Mouse (Mus musculus) intestine, embryonic 16.5 days (tissue): ENCODE measurements at regions not wholly inside any gene's neighbourhood (a gene's known extent, or its start where the extent isn't known, plus 50 kb on each side); places are given as distances from the start of the nearest gene placed in this dataset.
A peak's percentile ranks its signal among the peaks of the same experiment; 100 is the strongest.

Source experiments
- ATAC-seq: fragments of 200-750 bp; cut with Nextera tagmentation; 2 replicates; pipeline ENCODE4 v1.8.0; 2017; ENCODE audit warnings: moderate TSS enrichment, moderate library complexity
- H3K27ac ChIP-seq: fragments of 300-500 bp; sonication (generic); 2 replicates; pipeline ENCODE4 v1.5.1; 2014; ENCODE audit warnings: mild to moderate bottlenecking, low read length
- H3K27me3 ChIP-seq: fragments of 300-500 bp; sonication (generic); replicated peaks from 2 replicates; pipeline ENCODE4 v1.6.1; 2014; ENCODE audit warnings: low read length, control low read depth, mixed read lengths; ENCODE audit not compliant: control insufficient read depth, insufficient read depth
- H3K36me3 ChIP-seq: fragments of 300-500 bp; sonication (generic); 2 replicates; pipeline ENCODE4 v1.6.1; 2014; ENCODE audit warnings: low read length, control low read depth; ENCODE audit not compliant: control insufficient read depth, insufficient read depth
- H3K4me1 ChIP-seq: fragments of 300-500 bp; sonication (generic); 2 replicates; pipeline ENCODE4 v1.6.1; 2014; ENCODE audit warnings: low read length, control low read depth, mixed read lengths; ENCODE audit not compliant: control insufficient read depth, insufficient read depth
- H3K4me2 ChIP-seq: fragments of 300-500 bp; sonication (generic); 2 replicates; pipeline ENCODE4 v1.6.1; 2014; ENCODE audit warnings: low read depth, low read length, control low read depth
- H3K4me3 ChIP-seq: fragments of 300-500 bp; sonication (generic); 2 replicates; pipeline ENCODE4 v1.5.1; 2014; ENCODE audit warnings: mild to moderate bottlenecking, low read length
- H3K9ac ChIP-seq: fragments of 300-500 bp; sonication (generic); 2 replicates; pipeline ENCODE4 v1.6.1; 2014; ENCODE audit warnings: low read depth, low read length
- H3K9me3 ChIP-seq: fragments of 300-500 bp; sonication (generic); 2 replicates; pipeline ENCODE4 v1.6.1; 2016; ENCODE audit warnings: low read length, control low read depth; ENCODE audit not compliant: control insufficient read depth
- WGBS: fragments of 180-500 bp; shearing (Covaris S2); extraction: QIAGEN DNeasy Blood & Tissue Kit; methylation state at CpG from one replicate; pipeline ENCODE4 v1.1.7; 2014; 5-methylcytosine and 5-hydroxymethylcytosine counted together

- Histone ChIP-seq H3K4me3 (no peak overlapping the region), H3K27ac (no peak overlapping the region), H3K4me1 (peaks cover 5% of the 10 kb centered on the region), H3K4me2 (peak overlapping the region; percentile 35; the same call in 1 of the 2 replicates), H3K9me3 (no peaks in the 10 kb centered on the region), H3K36me3 (no peaks in the 10 kb centered on the region), H3K9ac (peak overlapping the region; percentile 33; the same call in 1 of the 2 replicates), H3K27me3 (no peaks in the 10 kb centered on the region)
- ATAC-seq = peak; percentile 49
- WGBS = 34% methylated on average over 9 of the region's 9 CpGs
Observed at GRCm38 (mm10) chr10:42072758-42073157, 54.5 kb upstream of the Armc2 start.

GRCm38 (mm10) chr10:42072131-42072530, 53.9 kb upstream of the Armc2 start:
- H3K4me1 ChIP-seq = peaks cover 5% of the 10 kb centered on the region
- H3K27me3 ChIP-seq = no peaks in the 10 kb centered on the region
- H3K4me3 ChIP-seq = no peak overlapping the region
- H3K36me3 ChIP-seq = no peaks in the 10 kb centered on the region
- whole genome bisulfite sequencing = 45% methylated on average over 3 of the region's 3 CpGs
- no peak overlapping the region for H3K27ac ChIP-seq
- ATAC-seq = 0 out of 2 replicates have a peak, but pooled peaks have one; percentile 23
- no peaks in the 10 kb centered on the region for H3K9me3 ChIP-seq
- H3K9ac ChIP-seq = no peak overlapping the region
- H3K4me2 ChIP-seq = no peak overlapping the region

- Histone ChIP-seq H3K36me3 (no peaks in the 10 kb centered on the region), H3K4me2 (no peak overlapping the region), H3K4me3 (no peak overlapping the region), H3K9me3 (no peaks in the 10 kb centered on the region), H3K4me1 (peaks cover 5% of the 10 kb centered on the region), H3K27ac (no peak overlapping the region), H3K9ac (no peak overlapping the region), H3K27me3 (no peaks in the 10 kb centered on the region)
- WGBS = 52% methylated on average over 8 of the region's 8 CpGs
- no peak for ATAC-seq
Observed at GRCm38 (mm10) chr10:42071404-42072024, 53.3 kb upstream of the Armc2 start.

DNA sequence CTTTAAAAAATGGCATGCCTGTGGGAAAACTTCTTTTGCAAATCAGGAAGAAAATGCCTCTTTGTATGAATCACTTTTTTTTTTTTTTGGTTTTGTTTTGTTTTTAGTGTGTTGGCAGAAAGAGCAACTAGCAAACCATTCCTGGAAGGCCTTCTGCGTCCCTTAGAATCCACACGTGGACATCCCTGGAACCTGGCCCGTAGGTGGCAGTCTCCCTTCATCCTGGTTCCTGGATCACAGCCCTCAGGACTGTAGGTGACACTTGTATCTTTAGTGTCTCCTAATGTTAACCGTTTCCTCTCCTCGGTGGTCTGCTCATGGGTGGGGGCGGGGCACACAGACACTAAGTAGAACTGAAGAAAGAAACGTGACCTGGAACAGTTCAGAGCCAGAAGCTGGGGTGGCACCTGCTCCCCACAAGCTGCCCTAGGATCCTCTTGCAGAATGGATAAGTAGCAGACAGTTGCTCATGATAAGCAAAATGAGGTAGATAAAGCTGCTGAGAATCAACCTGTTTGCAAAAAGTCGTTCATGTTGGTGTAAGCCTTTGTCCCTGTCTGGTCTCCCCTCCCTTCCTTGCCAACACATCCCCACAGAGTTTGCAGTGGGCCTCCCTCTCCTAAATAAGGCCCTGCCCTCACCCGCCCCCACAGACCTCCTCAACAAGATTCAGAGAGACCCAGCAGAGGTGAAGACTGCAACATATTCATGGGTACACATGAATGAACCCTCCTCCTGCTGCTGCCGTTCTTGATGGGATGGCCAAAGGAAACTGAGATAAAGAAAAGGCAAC, 52.6 kb upstream of the Armc2 start:
- peak; percentile 66; the same call in 1 of the 2 replicates for ATAC-seq

DNA sequence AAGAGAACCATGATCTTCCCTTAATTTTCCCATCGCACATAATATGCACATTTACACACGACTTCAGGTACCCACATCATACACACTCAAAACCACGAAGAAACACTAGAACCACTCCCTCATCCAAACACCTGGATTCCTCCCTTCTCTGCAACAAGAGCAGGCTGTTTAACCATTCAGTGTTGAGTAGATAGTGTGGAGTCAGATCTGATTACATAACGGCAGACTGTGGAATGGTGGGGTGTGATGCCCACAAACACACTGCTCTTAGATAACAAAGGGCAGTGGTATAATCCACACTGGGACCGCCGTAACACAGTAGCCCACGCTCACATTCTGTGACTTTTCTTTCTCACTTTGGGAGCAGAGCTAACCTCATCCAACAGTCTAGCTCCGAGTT, 51.5 kb upstream of the Armc2 start:
- ATAC-seq = no peak
- H3K36me3 ChIP-seq = no peaks in the 10 kb centered on the region
- no peaks in the 10 kb centered on the region for H3K9me3 ChIP-seq
- 87% methylated on average over 8 of the region's 8 CpGs for WGBS
- H3K4me2 ChIP-seq = no peak overlapping the region
- H3K4me3 ChIP-seq = no peak overlapping the region
- no peak overlapping the region for H3K27ac ChIP-seq
- H3K4me1 ChIP-seq = peaks cover 5% of the 10 kb centered on the region
- H3K9ac ChIP-seq = no peak overlapping the region
- no peaks in the 10 kb centered on the region for H3K27me3 ChIP-seq

More for the DNA sequence above, 52.6 kb upstream of the Armc2 start:
- Histone ChIP-seq H3K36me3 (no peaks in the 10 kb centered on the region), H3K9me3 (no peaks in the 10 kb centered on the region), H3K4me1 (peaks cover 5% of the 10 kb centered on the region), H3K4me3 (no peak overlapping the region), H3K27me3 (no peaks in the 10 kb centered on the region), H3K9ac (no peak overlapping the region), H3K4me2 (no peak overlapping the region), H3K27ac (no peak overlapping the region)
- WGBS = 28% methylated on average over 10 of the region's 10 CpGs

- Histone ChIP-seq H3K27ac (no peak overlapping the region), H3K27me3 (no peaks in the 10 kb centered on the region), H3K4me2 (no peak overlapping the region), H3K4me3 (no peak overlapping the region), H3K9ac (no peak overlapping the region), H3K36me3 (no peaks in the 10 kb centered on the region), H3K9me3 (no peaks in the 10 kb centered on the region), H3K4me1 (peaks cover 5% of the 10 kb centered on the region)
- WGBS = 87% methylated on average over 2 of the region's 2 CpGs
- no peak for ATAC-seq
Observed at GRCm38 (mm10) chr10:42068497-42068896, 50.3 kb upstream of the Armc2 start.
